Mouse (Mus musculus) cerebellum, postnatal 4 days (tissue): ENCODE measurements around the gene Sel1l.

ENCODE experiments used
- DNase-seq, 2 experiments: peaks; one replicate each; pipeline ENCODE4 v3.0.0; 2022; ENCODE audit warnings: low spot score in 2 of 2, mixed read lengths in 1 of 2

Gene Sel1l

GRCm38 (mm10) chr12:91778211-91779003, 70.5 kb downstream of the Sel1l start:
- peak; percentile 42 to 74 for DNase-seq

GRCm38 (mm10) chr12:91776342-91776741, 72.6 kb downstream of the Sel1l start:
- no peak for DNase-seq

GRCm38 (mm10) chr12:91774811-91775284, 74.1 kb downstream of the Sel1l start:
- DNase-seq = no peak

GRCm38 (mm10) chr12:91768871-91769270, 80.1 kb downstream of the Sel1l start:
- no peak for DNase-seq

GRCm38 (mm10) chr12:91768176-91768575, 80.8 kb downstream of the Sel1l start:
- no peak for DNase-seq

GRCm38 (mm10) chr12:91766338-91767107, 82.4 kb downstream of the Sel1l start:
- DNase-seq = no peak

- DNase-seq = no peak
Measured at GRCm38 (mm10) chr12:91765504-91765903, 83.5 kb downstream of the Sel1l start.

- no peak for DNase-seq
Measured at GRCm38 (mm10) chr12:91765054-91765453, 83.9 kb downstream of the Sel1l start.

- no peak for DNase-seq
Measured at GRCm38 (mm10) chr12:91764471-91764870, 84.5 kb downstream of the Sel1l start.

GRCm38 (mm10) chr12:91759836-91760235, 89.1 kb downstream of the Sel1l start:
- no peak for DNase-seq

- DNase-seq = no peak
Measured at GRCm38 (mm10) chr12:91757854-91758562, 90.9 kb downstream of the Sel1l start.

- DNase-seq = no peak
Measured at GRCm38 (mm10) chr12:91756562-91757166, 92.3 kb downstream of the Sel1l start.
